Mouse (Mus musculus) 3T3-L1 (cell line): Measurements from ENCODE around the gene Dtnb.

Source experiments
- DNase-seq: peaks from one replicate; pipeline ENCODE4 v3.0.0-alpha.2; 2015; ENCODE audit warnings: low read depth, low spot score

The Dtnb gene

DNA sequence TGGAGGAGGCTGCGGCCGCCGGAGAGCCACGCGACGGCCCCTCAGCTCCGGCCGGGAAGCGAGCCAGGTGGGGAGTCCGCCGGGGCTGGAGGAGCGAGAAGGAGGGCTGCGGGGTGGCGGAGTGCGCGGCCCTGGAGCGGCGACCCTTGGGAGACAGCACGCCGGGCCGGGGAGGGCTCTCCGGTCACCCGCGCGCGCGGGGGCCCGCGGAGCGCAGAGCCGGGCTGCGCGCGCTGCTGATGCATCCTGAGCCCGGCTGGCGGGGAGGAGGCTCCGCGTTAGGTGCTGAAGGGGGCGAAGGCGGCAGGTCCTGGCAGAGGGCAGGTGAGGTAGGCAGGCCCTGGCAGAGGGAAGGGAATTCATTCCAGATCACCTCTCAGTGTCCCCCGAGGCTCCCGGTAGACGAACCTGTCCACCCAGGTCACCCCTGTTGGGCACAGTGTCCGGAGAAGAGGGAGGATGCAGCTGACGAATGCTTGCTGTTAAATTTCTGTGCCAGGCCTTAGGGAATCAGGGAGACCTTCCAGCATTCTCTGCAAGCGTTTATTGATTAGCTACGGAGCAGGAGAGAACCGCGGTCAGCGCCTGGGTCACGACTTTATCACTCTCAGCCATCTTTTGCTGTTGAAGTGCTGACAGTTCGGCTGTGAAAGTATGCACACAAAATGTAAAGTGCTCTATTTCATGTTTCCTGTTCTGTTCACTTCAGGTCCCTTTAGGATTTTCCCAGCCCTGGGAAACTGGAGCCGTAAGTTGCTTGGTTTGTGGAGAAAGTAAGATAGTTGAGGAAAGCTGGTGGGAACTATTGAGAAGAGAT lies 608 bp downstream of the Dtnb start:
- DNase-seq = peak; percentile 43

DNA sequence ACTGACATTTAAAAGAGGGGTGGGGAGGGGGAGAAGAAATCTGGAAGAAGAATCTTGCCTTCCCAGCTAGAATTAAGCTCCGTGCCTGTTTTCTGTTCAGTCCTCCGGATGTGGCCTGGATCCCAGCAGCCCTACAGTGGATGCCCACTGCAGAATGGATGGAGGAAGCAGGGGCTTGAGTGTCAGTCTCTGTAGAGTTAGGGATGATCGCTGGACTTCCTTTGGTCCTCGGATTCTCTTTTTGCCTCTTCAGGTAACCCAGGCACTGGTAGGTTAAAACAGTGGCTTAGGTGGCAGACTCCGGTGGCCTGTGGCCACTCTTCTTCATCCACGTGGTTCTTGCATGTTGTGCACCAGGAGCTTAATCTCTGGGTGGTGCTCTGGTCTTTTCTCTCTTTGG lies 1.2 kb downstream of the Dtnb start:
- DNase-seq = no peak

DNA sequence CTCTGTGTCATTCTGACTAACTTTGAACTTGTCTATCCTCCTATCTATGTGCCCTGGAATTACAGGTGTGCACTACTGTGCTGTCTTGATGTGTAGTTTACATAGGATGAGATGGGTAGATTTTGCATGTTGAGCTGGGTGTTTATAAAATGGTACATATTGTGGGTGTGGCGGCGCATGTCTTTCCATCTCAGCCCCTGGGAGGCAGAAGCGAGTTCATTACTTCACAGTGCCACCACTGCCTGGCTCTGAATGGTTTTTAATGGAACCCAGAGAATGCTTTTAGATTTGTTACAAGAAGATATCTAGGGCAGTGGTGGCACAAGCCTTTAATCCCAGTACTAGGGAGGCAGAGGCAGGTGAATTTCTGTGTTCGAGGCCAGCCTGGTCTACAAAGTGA lies 2.5 kb downstream of the Dtnb start:
- DNase-seq = peak; percentile 52

DNA sequence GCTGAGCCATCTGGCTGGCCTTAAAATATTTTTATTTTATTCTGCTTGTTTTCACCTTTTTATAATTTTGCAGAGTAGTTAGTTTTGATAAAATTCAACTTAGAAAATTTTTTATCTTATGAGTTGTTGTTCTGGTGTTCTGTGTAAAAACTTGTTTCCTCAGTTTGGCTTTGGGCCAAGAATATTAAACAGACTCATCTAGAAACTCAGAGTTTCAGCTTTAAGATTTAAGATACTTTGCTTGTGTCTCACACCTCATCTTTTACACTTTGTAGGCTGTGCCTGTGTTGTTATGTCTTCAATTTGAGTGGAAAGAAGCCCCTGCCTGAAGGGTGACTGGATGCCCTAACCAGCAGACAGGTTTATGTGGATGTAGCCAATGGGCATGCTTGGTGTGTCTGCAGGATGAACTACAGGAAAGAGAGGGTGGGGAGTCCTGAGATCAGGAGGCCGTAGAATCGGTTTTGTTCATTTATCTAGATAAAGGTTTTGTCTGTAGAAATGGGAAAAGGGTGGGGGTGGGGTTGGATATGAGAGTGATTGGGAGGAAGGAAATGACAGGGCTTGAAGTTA lies 7.9 kb downstream of the Dtnb start:
- DNase-seq = peak; percentile 17

DNA sequence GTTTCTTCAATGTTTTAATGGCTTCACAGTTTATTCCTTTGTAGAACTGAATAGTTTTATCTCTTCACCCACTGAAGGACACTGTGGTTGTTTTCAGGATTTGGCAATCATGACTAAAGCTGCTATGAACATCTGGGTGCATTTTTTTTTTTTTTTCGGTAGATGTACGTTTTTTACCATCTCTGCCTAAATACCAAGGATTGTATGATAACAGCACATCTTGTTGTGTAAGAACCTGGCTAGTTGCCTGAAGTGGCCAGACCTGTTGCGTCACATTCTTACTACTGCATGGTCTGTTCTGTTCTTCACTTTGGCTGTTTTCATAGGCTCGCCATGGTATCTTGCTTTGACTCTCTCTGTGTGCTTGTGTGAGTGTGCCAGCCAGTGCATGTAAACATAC lies 10.4 kb downstream of the Dtnb start:
- peak; percentile 96 for DNase-seq

DNA sequence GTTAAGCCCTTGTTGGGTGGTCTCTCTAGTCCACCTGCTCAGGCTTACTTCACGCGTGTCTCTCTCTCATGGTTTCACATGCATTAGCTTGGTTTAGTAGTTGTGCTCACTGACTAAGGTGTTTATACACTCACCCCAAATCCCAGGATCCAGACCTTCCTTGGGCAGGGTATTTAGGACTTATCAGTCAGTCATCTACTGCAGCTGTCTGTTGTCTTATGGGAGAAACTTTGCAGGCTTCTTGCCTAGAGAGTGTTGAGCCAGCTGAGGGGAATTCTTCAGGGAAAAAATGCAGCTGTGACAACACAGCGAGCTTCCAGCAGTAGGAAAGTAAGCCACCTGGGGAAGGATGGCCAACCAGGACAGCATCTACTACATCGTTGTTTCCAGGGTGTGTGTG lies 13.3 kb downstream of the Dtnb start:
- DNase-seq = no peak

DNA sequence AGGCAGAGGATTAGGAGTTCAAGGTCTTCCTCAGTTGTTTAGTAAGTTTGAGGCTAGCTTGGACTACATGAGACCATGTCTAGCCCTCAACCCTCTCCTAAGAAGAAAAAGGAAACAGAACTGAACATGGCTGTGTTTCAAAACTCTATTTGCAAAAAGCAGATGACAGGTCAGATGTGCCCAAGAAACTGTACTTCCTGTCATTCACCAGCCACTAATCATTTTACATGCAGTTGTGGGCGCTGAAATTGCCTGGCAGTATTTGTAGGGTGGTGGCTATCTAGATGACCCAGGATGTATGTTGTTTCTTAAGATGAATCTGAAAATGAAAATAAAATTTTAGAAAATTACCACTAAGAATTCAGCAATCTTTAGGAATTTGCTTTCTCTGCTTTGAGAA lies 14.8 kb downstream of the Dtnb start:
- no peak for DNase-seq

DNA sequence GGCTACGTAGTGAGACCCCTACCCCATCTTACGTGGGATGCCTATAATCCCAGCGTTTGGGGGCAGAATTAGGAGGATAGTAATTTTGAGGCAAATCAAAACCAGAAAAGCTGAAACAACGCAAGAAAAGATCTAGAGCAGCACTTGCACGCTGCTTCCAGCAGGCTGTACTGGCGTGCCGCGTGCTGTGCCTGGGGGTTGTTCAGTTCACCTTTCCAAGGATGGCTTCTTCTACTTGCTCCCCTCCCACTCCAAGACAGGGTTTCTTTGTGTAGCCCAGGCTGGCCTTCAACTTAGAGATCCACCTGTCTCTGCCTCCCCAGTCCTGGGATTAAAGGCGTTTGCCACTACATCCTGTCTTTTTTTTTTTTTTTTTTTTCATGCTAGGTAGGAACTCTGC lies 17.9 kb downstream of the Dtnb start:
- no peak for DNase-seq

DNA sequence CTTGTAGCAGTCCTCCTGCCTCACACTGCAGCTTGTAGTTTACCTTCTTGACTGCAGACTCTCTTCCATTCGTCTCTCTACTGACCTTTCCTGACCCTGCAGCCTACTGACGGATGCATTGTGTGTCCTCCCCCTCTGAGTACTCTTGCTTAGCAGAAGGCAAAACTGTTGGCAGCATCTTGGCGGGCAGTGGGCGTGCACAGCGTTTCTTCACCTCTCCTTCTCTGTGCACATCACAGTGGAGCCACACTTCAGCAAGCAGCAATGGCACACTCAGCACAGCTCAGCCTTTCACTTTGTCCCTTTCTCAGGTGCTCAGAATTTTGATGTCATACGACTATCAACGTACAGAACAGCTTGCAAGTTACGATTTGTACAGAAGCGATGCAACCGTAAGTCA lies 19.4 kb downstream of the Dtnb start:
- DNase-seq = no peak

DNA sequence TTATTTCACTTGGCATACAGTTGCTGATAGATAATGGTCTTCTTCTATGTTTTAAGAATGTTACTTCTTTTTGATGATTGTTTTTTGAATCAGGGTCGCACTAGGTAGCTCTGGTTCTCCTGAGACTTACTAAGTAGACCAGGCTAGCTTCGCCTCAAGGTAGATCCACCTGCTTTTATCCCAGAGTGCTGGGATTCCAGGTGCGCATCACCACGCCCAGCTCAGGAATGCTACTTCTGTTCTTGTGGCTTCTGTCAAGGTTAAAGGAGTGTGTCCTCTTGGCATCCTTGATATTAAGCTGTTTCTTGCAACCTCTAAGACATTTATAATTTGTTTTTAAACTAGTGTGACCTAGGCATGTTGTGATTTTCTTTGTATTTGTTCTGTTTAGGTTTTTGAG lies 30.6 kb downstream of the Dtnb start:
- no peak for DNase-seq

DNA sequence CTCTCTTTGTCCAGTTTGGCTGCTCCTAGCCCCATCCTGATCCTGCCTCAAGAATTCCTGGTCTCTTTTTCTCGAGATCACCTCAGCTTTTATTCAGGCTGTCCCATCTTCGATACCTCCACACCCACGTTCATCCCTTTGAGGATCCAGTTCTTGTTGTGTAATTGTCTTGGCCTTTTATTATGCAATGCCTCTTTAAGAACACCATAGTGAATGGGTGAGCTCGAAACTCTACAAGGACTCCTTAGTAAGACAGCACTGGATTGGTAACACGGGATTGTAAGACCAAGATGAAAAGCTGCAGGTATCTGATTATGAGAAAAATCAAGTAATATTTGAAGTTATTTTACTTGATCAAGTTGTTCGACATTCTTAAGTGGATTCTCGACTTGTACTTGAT lies 34.0 kb downstream of the Dtnb start:
- DNase-seq = no peak

DNA sequence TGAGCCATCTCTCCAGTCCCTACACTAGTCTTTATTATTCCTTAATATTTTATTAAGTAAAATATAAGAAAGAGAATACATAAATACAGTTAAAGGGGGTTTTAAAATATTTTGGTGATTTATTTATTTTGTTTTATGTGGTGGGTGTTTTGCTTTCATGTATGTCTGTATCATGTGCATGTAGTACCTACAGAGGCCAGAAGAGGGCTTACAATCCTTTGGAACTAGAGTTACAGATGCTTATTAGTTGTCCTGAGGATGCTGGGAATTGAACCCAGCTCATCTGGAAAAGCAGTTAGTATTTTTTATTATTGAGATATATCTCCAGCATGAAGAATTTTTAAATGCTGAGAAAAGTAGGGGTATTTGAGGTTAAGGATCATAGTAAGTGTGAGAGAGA lies 37.6 kb downstream of the Dtnb start:
- peak; percentile 60 for DNase-seq

DNA sequence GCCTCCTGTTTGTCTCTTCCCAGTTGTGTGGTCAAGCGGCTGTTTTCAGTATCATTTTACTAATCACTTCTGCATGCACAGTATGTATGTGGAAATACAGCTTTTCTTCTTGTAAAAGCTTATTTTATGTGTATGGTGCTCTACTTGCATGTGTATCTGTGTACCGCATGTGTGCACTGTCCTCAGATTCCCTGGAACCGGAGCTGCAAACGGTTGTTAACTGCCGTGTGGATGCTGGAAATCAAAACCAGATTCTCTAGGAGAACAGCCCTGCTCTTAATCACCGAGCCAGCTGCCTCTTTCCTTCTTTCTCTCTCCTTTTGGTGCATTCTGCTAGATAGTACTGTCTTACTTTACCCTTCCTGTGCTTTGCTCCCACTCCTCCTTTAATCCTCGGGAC lies 39.7 kb downstream of the Dtnb start:
- no peak for DNase-seq

DNA sequence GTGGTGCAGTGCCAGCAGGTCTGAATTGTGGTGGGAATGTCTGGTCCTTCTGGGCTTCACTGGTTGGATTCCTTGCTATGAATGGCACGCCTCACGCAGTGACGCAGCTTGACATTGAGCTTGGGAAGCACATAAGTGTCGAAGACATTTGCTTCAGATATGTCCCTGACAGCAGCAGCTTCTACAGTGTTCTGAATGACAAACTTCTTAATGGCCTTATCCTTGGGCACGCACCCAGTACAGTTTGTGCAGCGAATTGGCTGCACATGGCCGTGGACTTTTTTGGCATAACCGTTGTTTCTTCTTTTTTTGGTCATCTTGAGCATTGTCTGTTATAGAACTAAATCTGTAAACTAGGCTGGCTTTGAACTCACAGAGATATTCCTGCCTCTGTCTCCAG lies 42.9 kb downstream of the Dtnb start:
- no peak for DNase-seq

DNA sequence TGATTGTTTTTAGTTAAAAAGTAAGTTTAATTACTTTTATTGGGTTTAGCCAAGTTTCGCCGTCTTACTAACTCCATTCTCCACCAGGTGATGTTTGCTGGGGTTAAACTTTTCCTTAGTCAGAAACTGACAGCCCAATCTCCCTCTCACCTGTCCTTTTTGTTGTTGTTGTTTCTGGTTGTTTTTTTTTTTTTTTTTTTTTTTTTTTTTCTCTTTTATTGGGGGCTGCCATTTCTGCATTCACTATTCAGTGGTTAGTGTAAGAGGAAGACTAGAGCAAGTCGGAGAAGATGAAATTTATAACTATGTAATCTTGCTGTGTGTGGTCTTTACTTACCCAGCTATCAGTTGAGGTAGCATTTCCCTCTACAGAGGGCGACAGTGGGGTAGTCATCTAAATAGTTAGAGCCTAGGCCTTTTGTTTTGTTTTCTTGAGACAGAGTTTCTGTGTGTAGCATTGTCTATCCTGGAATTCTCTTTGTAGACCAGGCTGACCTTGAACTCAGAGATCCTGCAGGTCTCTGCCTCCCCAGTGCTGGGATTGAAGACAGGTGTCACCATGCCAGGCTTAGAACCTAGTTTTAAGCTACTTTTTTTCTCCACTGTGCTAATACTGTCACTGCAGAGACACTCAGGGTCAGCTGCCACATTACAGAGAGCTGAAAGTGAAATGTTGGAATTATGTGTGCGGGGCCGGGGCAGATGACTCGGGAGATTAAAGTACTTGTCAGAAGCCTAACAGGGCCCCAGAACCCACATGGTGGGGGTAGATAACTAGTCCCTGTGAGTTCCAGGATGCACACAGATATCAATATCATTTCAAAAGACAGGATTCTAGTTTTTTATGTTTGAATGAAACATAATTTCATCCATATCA lies 46.2 kb downstream of the Dtnb start:
- DNase-seq = no peak

DNA sequence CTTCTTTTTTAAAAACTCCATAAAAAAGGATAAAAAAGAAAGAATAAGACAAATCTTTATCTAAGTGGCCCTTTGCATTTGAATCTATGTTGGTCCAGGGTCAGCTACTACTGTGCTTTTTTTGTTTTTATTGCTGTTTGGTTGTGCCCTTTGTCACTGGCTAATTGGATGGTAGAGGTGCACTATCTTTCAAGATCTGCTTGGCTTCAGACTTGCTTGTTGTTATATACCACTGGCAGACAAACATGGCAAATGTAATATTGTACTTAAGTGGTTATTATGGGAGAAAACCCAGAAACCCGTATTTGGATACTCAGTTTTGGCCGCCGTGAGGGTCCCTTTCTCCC lies 46.8 kb downstream of the Dtnb start:
- DNase-seq = no peak

DNA sequence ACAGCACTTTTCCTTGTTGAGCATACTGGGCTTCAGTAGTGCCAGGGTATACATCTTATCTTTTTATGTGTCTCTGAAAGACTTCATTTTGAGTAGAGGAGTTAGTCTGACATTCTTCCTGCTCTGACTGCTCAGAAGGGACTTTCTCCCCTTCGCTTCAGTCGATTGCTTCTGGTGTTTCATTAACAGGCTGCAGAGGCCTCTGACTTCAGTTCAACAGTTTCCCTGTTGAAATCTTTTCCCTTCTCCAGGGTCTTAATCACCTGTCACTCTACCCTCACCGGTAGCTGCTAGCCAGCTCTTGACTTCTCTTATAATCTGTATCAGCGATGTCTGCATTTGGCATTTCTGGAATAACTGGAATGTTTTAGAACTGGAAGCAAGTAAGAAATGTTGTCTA lies 54.7 kb downstream of the Dtnb start:
- no peak for DNase-seq

DNA sequence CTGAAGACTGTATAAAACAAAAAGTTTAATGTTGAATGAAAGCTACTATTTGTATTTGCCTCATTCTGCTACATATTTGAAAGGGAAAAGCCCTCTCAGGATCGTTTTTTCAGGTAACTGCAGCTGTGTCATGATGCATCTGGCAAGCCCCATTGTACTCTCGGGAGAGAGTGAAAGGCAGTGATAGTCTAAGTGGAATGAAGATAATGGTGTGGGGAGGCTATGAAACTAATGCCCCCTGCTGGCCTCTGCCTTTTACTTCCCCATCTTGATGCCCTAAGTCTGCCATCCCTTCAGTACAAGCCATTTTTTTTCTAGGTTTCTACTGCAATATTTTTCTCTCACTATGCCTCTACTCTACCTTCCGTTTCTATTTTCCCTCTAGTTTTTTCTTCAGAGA lies 69.8 kb downstream of the Dtnb start:
- peak; percentile 75 for DNase-seq

DNA sequence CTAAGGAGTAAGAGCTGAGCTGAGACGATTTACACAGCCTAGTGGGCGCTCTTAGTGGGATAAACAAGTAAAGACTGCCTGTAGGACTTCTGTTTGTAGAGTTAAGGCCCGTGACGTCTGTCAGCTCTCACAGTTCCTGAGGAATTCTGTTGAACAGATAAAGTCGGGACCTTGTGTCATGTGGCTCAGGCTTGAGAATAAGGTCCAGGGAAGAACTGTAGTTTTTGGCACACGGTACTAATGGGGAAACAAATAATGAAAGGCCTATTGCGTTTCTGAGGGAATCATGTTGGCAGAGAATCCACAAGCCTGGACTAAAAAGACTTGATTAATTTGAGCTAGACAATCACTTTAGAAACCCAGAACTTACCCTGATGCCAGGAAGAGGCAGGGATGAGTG lies 84.6 kb downstream of the Dtnb start:
- DNase-seq = no peak

DNA sequence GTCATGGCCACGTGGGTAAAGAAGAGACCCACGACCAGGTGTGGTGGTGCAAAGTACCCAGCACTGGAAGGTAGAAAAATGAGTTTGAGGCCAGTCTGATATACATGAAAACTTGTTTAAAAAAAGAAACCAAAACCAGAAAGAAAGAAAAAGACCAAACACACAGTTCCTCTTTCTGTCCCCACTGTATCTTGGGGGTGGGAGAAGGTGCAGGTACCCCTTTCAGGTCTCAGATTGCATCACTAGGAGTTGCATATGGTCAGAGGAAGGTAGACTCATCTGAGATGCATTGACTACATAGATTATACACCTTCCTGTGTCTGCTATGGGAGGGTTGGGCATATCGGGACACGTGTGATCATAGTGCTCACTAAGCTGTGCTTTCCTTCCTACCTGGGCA lies 85.1 kb downstream of the Dtnb start:
- DNase-seq = no peak

DNA sequence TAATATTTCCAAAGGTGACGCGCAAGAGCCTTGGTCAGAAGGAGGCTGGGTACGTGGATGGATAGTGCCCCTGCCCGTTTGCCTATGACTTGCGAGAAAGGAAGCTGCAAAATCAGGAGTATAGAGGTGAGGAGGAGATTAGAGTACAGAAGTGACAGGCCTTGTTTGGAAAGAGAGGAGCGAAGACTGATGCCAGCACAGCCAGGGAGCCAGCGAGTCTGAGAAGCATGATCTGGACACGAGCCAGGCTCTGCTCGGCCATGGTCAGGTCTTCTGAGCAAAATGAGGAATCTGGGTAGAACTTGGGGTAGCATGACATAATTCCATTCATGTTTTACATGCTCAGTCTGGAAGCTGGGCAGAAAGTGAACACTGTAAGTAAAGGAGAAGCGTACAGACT lies 85.6 kb downstream of the Dtnb start:
- DNase-seq = no peak

DNA sequence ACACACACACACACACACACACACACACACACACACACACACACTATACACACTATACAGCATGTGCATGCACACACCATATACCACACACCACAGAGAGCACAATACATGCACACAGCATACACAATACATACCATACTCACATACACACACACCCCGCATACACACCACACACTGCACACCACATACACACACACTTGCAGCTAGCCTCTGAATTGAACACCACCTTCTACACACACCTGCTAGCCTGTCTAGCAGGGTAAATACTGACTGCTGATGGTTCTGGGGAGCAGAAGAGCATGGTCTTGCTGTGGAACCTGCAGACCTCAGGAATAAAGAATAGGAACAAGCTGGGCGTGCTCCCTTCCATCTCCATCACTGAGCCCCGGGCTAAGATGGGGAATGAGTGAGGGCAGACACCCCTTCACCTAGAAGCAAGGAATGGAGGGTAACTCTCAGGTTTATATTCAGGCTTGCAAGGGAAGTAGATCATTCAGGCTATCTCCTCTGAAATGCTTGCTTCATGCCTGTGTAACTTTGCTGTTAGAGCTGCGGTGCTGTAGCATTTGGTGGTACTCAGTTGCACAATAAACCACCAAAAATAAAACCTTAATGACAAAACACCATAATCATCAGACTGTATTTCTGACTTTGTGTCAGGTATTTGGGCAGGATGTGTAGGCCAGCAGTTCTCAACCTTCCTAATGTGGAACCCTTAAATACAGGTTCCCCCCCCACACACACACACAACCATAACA lies 87.6 kb downstream of the Dtnb start:
- no peak for DNase-seq
